Mouse (Mus musculus) T-helper 1 cell (primary cell): ENCODE measurements around the gene C2cd4c.

Experiments
- in situ Hi-C: fragments of 300-600 bp; cut with MboI, MseI; formaldehyde crosslinking; loops from one replicate; pipeline ENCODE4 v1.15.1; 2025; ENCODE audit warnings: high pct_unique_total_duplicates

The C2cd4c gene

DNA sequence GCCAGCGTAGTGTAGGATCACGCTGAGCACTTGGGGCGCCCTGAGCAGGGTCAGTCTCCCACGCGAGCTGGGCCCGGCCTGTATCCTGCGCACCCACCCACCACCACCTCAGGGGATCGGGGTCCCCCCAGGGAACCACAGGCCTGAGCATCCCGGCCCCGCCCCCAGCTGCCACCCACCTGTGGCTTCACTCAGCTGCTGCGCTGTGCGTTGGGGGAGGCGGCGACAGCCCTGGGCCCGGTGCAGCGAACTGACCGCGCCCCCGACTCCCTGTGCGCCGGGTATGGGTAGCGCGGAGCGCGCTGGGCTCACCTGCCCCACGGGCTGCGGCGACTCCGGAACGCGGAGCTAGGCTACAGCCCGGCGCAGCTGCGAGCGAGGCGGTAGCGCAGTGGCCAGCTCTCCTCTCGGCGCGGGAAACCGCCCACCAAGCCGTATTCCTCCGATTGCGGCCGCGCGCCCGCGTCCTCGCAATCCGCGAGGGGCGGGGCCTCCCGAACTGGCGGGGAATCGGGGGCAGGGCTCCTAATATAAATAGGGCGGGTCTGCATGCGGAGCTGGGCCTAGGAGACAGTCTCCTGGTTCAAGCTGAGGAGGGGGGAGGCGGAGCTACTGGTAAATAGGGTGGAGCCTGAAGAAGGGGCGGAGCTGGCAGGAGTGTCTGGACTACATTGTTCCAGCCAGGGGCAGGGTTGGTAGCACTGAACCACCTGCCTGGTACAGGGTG lies at the start of gene C2cd4c:
TSS of gene C2cd4c (minus strand) at position 448 of the 727 bp plus-strand sequence.
- in situ Hi-C loops, result no loop called here

DNA sequence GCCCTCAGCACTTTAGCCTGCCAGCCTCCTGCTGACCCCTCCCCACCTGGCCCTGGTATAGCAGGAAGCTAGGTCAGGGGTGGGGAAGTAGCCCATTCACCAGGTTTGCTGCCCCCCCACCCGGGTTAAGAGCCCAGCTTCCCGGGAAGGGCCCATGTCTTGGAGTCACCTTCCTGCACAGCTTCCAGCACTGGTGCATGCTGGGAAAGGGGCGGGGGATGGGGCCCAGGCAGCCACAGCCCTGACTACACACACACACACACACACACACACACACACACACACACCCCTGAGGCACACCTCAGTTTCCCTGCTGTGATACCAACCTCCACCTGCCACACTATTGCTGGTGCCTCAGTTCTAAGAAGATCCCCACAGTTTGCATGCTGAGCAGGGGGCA lies 48.0 kb upstream of the C2cd4c start:
- in situ Hi-C loops, result no loop called here

DNA sequence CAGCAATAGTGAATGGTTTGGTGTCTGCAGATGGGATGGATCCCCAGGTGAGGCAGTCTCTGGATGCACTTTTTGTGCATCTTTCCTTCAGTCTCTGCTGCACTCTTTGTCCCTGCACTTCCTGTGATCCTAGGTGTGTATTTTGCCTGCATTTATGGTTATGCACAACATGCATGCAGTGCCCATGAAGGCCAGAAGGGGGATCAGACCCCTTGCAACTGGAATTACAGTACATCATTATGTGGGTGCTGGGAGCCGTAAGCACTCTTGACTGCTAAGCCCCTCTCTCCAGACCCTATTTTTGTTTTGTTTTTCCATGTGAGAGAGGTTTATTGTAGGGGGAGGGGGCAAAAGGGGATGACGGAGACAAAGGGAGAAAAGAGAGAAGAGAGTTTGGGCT lies 46.5 kb upstream of the C2cd4c start:
- in situ Hi-C loops, result no loop called here

DNA sequence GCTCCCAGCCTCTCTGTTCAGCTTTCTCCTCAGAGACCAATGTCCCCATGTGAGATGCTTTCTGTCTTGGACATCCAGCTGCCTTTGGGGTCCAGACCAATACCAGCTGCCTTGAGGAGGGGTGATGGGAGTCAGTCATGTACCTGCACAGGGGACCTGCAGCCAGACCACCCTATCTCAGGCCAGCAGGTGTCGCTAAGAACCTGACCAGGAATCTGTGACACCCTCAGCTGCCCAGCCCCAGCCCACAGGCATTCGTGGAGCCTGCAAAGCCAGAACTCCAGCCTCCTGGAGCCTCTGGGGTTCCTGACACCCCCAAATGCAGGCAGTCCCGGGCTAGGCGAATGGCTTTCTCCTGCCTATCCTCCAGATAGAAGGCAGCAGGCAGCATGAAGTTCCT lies 45.0 kb upstream of the C2cd4c start:
- in situ Hi-C loops, result no loop called here

GRCm38 (mm10) chr10:79654946-79655395 lies 41.1 kb upstream of the C2cd4c start:
- in situ Hi-C loops, result no loop called here

- in situ Hi-C loops, result no loop called here
Observed at GRCm38 (mm10) chr10:79652789-79653188, 39.0 kb upstream of the C2cd4c start.

GRCm38 (mm10) chr10:79649070-79649751 lies 35.4 kb upstream of the C2cd4c start:
- in situ Hi-C loops, result loop anchor here (5.0 to 25.0 kb wide), 2 partner anchors 52 to 1962 kb away; partner anchors contain the start of genes Gm19402, Gm9508 and Tspear

DNA sequence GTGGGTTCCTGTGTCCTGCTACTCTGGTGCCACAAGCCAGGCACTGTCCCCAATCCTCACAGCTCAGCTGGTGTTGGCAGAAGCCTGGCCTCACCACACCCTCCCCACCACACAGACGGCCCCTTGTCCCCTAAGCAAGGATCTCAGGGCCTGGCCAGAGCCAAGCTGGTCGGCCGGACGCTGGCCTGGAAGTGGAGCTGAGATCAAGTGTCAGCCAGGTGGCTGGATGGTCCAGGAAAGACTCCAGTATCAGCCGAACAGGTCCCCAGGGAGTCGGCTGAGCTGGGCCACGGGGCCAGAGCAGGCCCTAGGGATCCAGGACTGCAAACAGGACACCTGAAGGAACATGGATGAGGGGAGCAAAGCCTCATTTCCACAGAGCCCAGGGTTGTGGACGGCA lies 31.9 kb upstream of the C2cd4c start, which contains the start of gene Odf3l2:
TSS of gene Odf3l2 (minus strand) at position 28 of the 400 bp plus-strand sequence.
- in situ Hi-C loops, result loop anchor here (5.0 to 25.0 kb wide), 2 partner anchors 48 to 1958 kb away; partner anchors contain the start of genes Gm19402, Gm9508 and Tspear

DNA sequence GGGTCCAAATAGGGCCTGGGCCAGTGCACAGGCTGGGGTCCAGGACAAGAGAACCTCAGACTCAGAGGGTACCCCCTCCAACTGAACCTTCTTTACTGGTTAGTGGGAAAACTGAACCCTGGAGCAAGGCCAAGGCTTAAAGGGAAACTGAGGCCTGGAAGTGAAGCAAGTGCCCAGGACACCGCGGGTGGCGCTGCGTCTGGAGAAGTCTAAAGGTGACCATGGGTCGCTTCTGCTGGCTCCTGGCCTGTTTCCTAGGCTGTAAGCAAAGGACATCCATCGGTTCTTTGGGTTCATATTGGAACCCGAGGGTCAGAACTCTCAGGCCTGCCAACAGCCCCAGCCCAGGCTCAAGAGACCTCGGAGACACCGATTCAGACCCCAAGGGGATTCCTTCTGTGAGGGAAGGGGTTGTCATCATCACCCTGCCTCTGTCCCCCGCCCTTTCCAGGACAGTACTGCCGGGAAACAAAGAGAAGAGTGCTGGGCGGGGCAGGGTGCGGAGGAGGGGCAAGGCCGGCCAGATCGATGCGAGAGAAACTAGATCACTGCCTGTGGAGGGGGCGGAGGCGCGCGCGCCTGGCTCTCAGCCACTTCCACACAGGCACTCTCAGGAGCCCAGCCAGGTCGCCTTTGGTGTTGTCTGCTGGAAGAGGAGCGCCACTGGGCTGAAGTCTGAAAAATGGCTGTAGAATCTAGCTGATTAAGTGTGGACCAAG lies 24.8 kb upstream of the C2cd4c start:
- in situ Hi-C loops, result loop anchor here (25.0 kb wide), 1 partner anchor 1951 kb away; the partner anchor contains the start of genes Gm19402, Gm9508 and Tspear

DNA sequence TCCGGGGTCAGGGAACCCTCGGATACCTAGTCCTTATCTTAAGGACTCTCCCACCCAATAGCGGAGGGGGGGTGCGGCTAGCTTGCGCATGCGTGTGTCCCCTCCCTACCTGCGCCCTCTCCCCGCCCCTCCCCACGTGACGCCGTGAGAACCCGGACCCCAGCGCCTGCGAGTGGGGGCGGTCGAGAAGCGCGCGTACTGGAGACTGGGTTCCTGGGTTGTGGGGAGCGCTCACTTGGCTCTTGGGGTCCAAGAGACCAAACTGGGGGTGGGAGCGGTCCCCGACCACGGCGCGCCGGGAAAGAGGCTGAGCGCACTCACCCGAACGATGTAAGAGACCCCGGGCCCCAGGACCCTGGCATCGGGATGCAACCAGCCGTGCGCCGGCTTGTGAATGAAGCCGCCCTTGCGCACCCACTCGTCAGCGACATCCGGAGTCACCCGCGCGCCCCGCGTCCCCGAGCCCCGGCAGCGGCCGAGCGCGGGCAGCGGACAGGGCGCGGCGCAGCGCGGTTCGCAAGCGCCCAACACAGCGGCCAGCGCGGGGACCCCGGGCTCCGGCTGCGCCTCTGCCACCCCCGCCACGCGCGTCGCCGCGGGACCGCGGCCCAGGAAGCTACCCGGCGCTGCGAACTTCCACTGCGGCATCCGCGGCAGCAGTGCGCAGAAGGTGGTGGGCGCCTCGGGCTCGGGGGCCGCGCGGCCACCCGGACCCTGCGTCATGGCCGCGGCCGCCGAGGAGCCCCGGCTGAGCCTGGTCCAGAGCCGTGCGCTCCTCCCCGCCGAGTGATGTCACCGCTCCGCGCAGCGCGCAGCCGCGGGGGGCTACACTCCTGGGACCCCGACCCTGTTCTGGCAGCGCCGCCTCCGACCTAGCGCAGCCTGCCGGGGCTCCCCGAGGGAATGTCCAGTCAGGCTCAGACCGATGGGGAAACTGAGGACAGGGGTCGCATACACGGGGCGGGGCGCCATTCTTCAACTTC lies 23.6 kb upstream of the C2cd4c start, which contains the start of gene Shc2:
TSS of gene Shc2 (minus strand) at position 791 of the 983 bp plus-strand sequence.
- in situ Hi-C loops, result loop anchor here (25.0 kb wide), 1 partner anchor 1950 kb away; the partner anchor contains the start of genes Gm19402, Gm9508 and Tspear

GRCm38 (mm10) chr10:79636287-79636686 lies 22.5 kb upstream of the C2cd4c start:
- in situ Hi-C loops, result loop anchor here (25.0 kb wide), 1 partner anchor 1949 kb away; the partner anchor contains the start of genes Gm19402, Gm9508 and Tspear

DNA sequence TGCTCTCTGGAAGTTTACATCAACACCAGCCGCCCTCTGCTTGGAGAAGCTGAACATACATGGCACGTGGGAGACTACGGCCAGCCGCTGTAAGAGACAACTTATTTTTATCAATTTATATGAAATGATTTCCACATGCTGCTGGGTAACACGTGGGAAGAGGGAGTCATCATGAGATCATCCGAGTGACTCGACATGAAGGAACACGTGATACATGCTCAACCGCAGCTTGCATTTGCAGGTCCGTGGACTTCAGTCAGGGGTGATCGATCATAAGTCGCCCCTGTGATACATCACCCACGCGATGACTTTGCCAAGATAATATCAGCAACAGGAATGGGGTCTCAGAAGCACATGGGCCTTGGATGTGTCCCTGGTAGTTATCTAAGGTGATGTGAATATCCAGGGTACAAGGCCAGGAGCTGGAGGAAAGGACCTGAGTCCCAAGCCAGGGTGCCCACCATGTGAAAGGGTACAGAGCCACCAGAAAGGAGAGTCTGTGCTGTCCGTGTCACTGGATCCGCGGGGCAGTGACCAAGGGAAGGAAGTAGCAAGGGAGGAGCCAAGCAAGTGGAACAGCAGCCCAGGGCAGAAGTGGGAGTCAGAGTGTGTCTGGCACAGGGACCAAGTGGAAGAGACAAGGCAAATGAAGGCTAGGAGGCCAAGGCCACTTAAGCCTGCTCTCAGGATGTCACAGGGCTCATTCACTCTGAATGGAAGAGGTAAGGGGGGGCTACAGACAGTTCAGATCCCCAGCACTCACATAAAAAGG lies 19.4 kb upstream of the C2cd4c start:
- in situ Hi-C loops, result loop anchor here (25.0 kb wide), 1 partner anchor 1946 kb away; the partner anchor contains the start of genes Gm19402, Gm9508 and Tspear

GRCm38 (mm10) chr10:79631432-79631831 lies 17.6 kb upstream of the C2cd4c start:
- in situ Hi-C loops, result loop anchor here (25.0 kb wide), 1 partner anchor 1944 kb away; the partner anchor contains the start of genes Gm19402, Gm9508 and Tspear

- in situ Hi-C loops, result loop anchor here (25.0 kb wide), 1 partner anchor 1941 kb away; the partner anchor contains the start of genes Gm19402, Gm9508 and Tspear
Observed at GRCm38 (mm10) chr10:79628377-79628776, 14.6 kb upstream of the C2cd4c start.

DNA sequence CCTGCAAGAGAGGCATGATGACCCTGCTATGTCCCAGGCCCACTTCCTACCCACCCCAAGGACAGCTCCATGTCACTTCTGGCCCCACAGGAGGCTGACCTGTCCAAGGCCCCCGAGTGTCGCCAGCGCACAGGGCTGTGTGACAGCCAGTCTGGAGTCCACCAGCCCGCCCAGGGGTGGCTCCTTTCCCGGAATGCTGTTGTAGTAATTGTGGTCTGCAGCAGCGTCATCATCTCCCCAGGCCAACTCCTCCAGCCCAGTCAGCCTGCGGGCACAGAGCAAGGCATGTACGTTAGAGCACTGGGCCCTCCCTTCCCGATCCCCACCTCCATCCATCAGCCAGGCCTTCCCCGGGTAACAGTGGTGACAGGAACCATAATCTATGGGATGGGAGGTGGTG lies 12.3 kb upstream of the C2cd4c start:
- in situ Hi-C loops, result loop anchor here (25.0 kb wide), 1 partner anchor 1939 kb away; the partner anchor contains the start of genes Gm19402, Gm9508 and Tspear

DNA sequence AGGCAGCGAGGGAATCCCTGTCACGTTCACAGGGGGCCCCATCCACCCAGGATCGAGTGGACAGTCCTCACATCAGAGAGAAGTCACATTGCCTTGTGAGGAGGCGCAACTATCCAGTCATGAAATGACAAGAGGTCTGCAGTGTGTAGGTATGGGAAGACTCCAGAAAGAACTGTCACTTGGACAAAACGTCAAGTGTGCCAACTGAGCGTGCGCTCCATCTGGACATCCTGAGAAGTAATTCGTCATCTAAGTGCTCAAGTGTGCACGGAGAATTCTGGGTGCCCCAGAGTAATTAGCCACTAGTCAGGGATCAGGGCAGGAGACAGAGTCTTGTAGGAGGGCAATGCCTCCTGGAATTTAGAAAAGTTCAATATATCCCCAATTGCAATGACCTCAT lies 11.6 kb upstream of the C2cd4c start:
- in situ Hi-C loops, result loop anchor here (25.0 kb wide), 1 partner anchor 1938 kb away; the partner anchor contains the start of genes Gm19402, Gm9508 and Tspear

DNA sequence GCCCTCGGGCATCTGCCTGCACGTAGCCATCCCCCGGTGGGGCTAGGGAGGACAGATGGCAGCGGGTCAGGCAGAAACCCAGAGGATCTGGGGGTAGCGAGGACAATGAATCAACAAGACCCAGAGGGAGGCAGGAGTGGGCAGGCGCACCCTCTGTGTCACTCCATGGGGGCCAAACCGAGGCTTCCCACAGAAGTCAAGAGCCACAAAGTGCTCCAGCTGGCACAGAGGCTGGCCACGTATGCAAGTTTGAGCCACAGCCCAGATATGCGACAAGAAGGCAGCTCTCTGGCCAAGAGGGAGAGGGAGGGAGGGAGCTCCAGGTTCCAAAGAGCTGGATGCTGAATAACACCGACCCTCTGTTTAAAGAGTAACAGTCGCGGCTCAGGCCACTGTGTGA lies 10.1 kb upstream of the C2cd4c start:
- in situ Hi-C loops, result no loop called here

GRCm38 (mm10) chr10:79616376-79616775 lies 2.6 kb upstream of the C2cd4c start:
- in situ Hi-C loops, result no loop called here

- in situ Hi-C loops, result no loop called here
Observed at GRCm38 (mm10) chr10:79615860-79616259, 2.0 kb upstream of the C2cd4c start.
